Mouse (Mus musculus): ENCODE results near the gene Tmem52. TPM values are rescaled to one million over a fixed set of nuclear protein-coding genes. Genes with fewer than 3 reads are reported as not detected.
A peak's percentile ranks its signal among the peaks of the same experiment; 100 is the strongest.
"Not testable (repeated sequence)": the region's sequence is repeated elsewhere in the genome, so short reads cannot be mapped to it uniquely, and the experiment has no call there.

Tmem52 gene
- polyA plus RNA-seq (2015; fragmentation: Nextera tagmentation; extraction: Ambion mirVana) = 0.31 and 0.40 TPM in 2 replicates

GRCm38 (mm10) chr4:155468952-155469351, at the start of gene Tmem52:
Tmem52 (plus strand) TSS chr4:155469114.
- Histone ChIP-seq H3K27me3 (peaks cover 37% of the 10 kb centered on the region), H3K4me2 (peak within 1 kb of the TSS; percentile 59), H3K9ac (0 out of 2 replicates have a peak within 1 kb of the TSS, but pooled peaks have one; percentile 44), H3K9me3 (no peaks in the 10 kb centered on the region), H3K36me3 (no peaks in the 10 kb centered on the region), H3K27ac (no peak within 1 kb of the TSS), H3K4me3 (peak within 1 kb of the TSS; percentile 30), H3K4me1 (peaks cover 10% of the 10 kb centered on the region; the same call in 1 of the 2 replicates)
- 10% methylated on average over 21 of the region's 21 CpGs for WGBS
- no peak; the same call in 1 of the 2 replicates for ATAC-seq (ENCODE audit: insufficient number of reproducible peaks, insufficient read depth, low FRiP score, low TSS enrichment, low read depth)

GRCm38 (mm10) chr4:155420137-155420536, 48.8 kb upstream of the Tmem52 start:
- no peak overlapping the region for H3K4me2 ChIP-seq
- H3K4me1 ChIP-seq = no peaks in the 10 kb centered on the region
- H3K9me3 ChIP-seq = no peaks in the 10 kb centered on the region
- WGBS = 90% methylated on average over 3 of the region's 3 CpGs
- no peaks in the 10 kb centered on the region for H3K27me3 ChIP-seq
- no peak overlapping the region for H3K4me3 ChIP-seq
- H3K9ac ChIP-seq = no peak overlapping the region
- no peak overlapping the region for H3K27ac ChIP-seq
- ATAC-seq (ENCODE audit: insufficient number of reproducible peaks, insufficient read depth, low FRiP score, low TSS enrichment, low read depth) = no peak
- H3K36me3 ChIP-seq = peaks cover 4% of the 10 kb centered on the region; the same call in 1 of the 2 replicates

- not testable (repeated sequence) for ATAC-seq (ENCODE audit: insufficient number of reproducible peaks, insufficient read depth, low FRiP score, low TSS enrichment, low read depth); H3K9ac ChIP-seq; H3K27me3 ChIP-seq; H3K4me2 ChIP-seq; H3K27ac ChIP-seq; H3K4me3 ChIP-seq; H3K4me1 ChIP-seq; H3K36me3 ChIP-seq; H3K9me3 ChIP-seq
- 86% methylated on average over 22 of the region's 30 CpGs for WGBS
Observed at GRCm38 (mm10) chr4:155421412-155422370, 47.2 kb upstream of the Tmem52 start.

GRCm38 (mm10) chr4:155423988-155424387, 44.9 kb upstream of the Tmem52 start:
- Histone ChIP-seq H3K27me3 (no peaks in the 10 kb centered on the region), H3K9me3 (no peaks in the 10 kb centered on the region), H3K4me2 (no peak overlapping the region), H3K27ac (no peak overlapping the region), H3K4me3 (no peak overlapping the region), H3K4me1 (no peaks in the 10 kb centered on the region), H3K36me3 (peaks cover 4% of the 10 kb centered on the region; the same call in 1 of the 2 replicates), H3K9ac (no peak overlapping the region)
- no peak for ATAC-seq (ENCODE audit: insufficient number of reproducible peaks, insufficient read depth, low FRiP score, low TSS enrichment, low read depth)
- WGBS = 81% methylated on average over 5 of the region's 5 CpGs

GRCm38 (mm10) chr4:155426272-155426671, 42.6 kb upstream of the Tmem52 start:
- no peak for ATAC-seq (ENCODE audit: insufficient number of reproducible peaks, insufficient read depth, low FRiP score, low TSS enrichment, low read depth)
- Histone ChIP-seq H3K4me3 (no peak overlapping the region), H3K4me2 (no peak overlapping the region), H3K27ac (no peak overlapping the region), H3K36me3 (peaks cover under 1% of the 10 kb centered on the region; the same call in 1 of the 2 replicates), H3K27me3 (no peaks in the 10 kb centered on the region), H3K4me1 (no peaks in the 10 kb centered on the region), H3K9ac (no peak overlapping the region), H3K9me3 (0 out of 2 replicates have a peak, but pooled peaks cover 3% of the 10 kb centered on the region)
- WGBS = 79% methylated on average over 6 of the region's 6 CpGs

GRCm38 (mm10) chr4:155428442-155428841, 40.5 kb upstream of the Tmem52 start:
- no peaks in the 10 kb centered on the region for H3K36me3 ChIP-seq
- no peak overlapping the region for H3K9ac ChIP-seq
- no peak overlapping the region for H3K4me2 ChIP-seq
- no peak overlapping the region for H3K27ac ChIP-seq
- H3K4me1 ChIP-seq = no peaks in the 10 kb centered on the region
- H3K4me3 ChIP-seq = no peak overlapping the region
- 0 out of 2 replicates have a peak, but pooled peaks cover 3% of the 10 kb centered on the region for H3K9me3 ChIP-seq
- H3K27me3 ChIP-seq = no peaks in the 10 kb centered on the region
- no peak for ATAC-seq (ENCODE audit: insufficient number of reproducible peaks, insufficient read depth, low FRiP score, low TSS enrichment, low read depth)

GRCm38 (mm10) chr4:155429202-155429601, 39.7 kb upstream of the Tmem52 start:
- Histone ChIP-seq H3K9me3 (0 out of 2 replicates have a peak, but pooled peaks cover 3% of the 10 kb centered on the region), H3K4me1 (no peaks in the 10 kb centered on the region), H3K27me3 (no peaks in the 10 kb centered on the region), H3K4me2 (no peak overlapping the region), H3K9ac (no peak overlapping the region), H3K36me3 (no peaks in the 10 kb centered on the region), H3K4me3 (no peak overlapping the region), H3K27ac (no peak overlapping the region)
- no peak for ATAC-seq (ENCODE audit: insufficient number of reproducible peaks, insufficient read depth, low FRiP score, low TSS enrichment, low read depth)
- WGBS = 88% methylated on average over 3 of the region's 3 CpGs

- H3K9ac ChIP-seq = no peak overlapping the region
- H3K4me1 ChIP-seq = no peaks in the 10 kb centered on the region
- ATAC-seq (ENCODE audit: insufficient number of reproducible peaks, insufficient read depth, low FRiP score, low TSS enrichment, low read depth) = no peak
- 88% methylated on average over 6 of the region's 6 CpGs for WGBS
- no peaks in the 10 kb centered on the region for H3K36me3 ChIP-seq
- no peak overlapping the region for H3K27ac ChIP-seq
- no peak overlapping the region for H3K4me3 ChIP-seq
- 0 out of 2 replicates have a peak, but pooled peaks cover 3% of the 10 kb centered on the region for H3K9me3 ChIP-seq
- no peak overlapping the region for H3K4me2 ChIP-seq
- H3K27me3 ChIP-seq = no peaks in the 10 kb centered on the region
Observed at GRCm38 (mm10) chr4:155432358-155432757, 36.6 kb upstream of the Tmem52 start.

- Histone ChIP-seq H3K36me3 (no peaks in the 10 kb centered on the region), H3K4me3 (no peak overlapping the region), H3K9me3 (0 out of 2 replicates have a peak, but pooled peaks cover 3% of the 10 kb centered on the region), H3K27ac (no peak overlapping the region), H3K27me3 (no peaks in the 10 kb centered on the region), H3K4me2 (no peak overlapping the region), H3K4me1 (no peaks in the 10 kb centered on the region), H3K9ac (no peak overlapping the region)
- no peak for ATAC-seq (ENCODE audit: insufficient number of reproducible peaks, insufficient read depth, low FRiP score, low TSS enrichment, low read depth)
- 85% methylated on average over 5 of the region's 5 CpGs for WGBS
Observed at GRCm38 (mm10) chr4:155433993-155434392, 34.9 kb upstream of the Tmem52 start.

GRCm38 (mm10) chr4:155442808-155443207, 26.1 kb upstream of the Tmem52 start:
- 71% methylated on average over 3 of the region's 3 CpGs for WGBS
- Histone ChIP-seq H3K9ac (no peak overlapping the region), H3K4me2 (no peak overlapping the region)

GRCm38 (mm10) chr4:155451597-155451996, 17.3 kb upstream of the Tmem52 start:
- 28% methylated on average over 10 of the region's 10 CpGs for WGBS
- Histone ChIP-seq H3K4me2 (no peak overlapping the region; the same call in 1 of the 2 replicates), H3K9me3 (no peaks in the 10 kb centered on the region), H3K4me1 (peaks cover 3% of the 10 kb centered on the region; the same call in 1 of the 2 replicates), H3K27ac (no peak overlapping the region), H3K36me3 (no peaks in the 10 kb centered on the region), H3K9ac (0 out of 2 replicates have a peak overlapping the region, but pooled peaks have one; percentile 2), H3K27me3 (no peaks in the 10 kb centered on the region), H3K4me3 (no peak overlapping the region)
- ATAC-seq (ENCODE audit: insufficient number of reproducible peaks, insufficient read depth, low FRiP score, low TSS enrichment, low read depth) = no peak

More at GRCm38 (mm10) chr4:155442808-155443207, 26.1 kb upstream of the Tmem52 start:
- Histone ChIP-seq H3K36me3 (no peaks in the 10 kb centered on the region), H3K27me3 (0 out of 2 replicates have a peak, but pooled peaks cover 4% of the 10 kb centered on the region), H3K4me1 (peaks cover 6% of the 10 kb centered on the region; the same call in 1 of the 2 replicates), H3K27ac (no peak overlapping the region), H3K4me3 (no peak overlapping the region), H3K9me3 (no peaks in the 10 kb centered on the region)
- ATAC-seq (ENCODE audit: insufficient number of reproducible peaks, insufficient read depth, low FRiP score, low TSS enrichment, low read depth) = no peak

All from embryonic facial prominence, embryonic 13.5 days (tissue).